Mouse (Mus musculus): ENCODE measurements around the gene Defa36.
"Not testable (repeated sequence)": the region's sequence is repeated elsewhere in the genome, so short reads cannot be mapped to it uniquely, and the experiment has no call there.

Defa36 gene

GRCm38 (mm10) chr8:21427111-21427510 is at the start of gene Defa36:
TSS of gene Defa36 (plus strand) at chr8:21427411.
- not testable (repeated sequence) for DNase-seq (ENCODE audit: inconsistent age in 2 of 2, low spot score in 1 of 2)

- not testable (repeated sequence) for DNase-seq (ENCODE audit: inconsistent age in 2 of 2, low spot score in 1 of 2)
Observed at GRCm38 (mm10) chr8:21378215-21378614, 49.0 kb upstream of the Defa36 start, which contains the start of gene Defa2. TSS of gene Defa2 (plus strand) at chr8:21378515.

DNA sequence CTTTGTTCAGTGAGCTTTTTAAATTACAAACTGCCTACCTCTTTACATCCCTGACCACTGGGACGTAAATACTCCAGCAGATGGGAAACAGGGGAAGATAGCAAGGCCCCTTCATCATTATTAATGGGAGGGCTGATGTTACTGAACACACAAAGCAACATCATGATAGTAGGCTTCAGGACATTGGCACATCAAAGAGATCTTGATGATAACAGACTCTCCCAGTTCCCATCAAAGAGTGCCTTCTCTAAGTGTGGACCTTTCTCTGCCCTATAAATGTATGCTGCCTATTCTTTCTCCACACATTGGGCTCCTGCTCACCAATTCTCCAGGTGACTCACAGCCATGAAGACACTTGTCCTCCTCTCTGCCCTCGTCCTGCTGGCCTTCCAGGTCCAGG is 35.7 kb upstream of the Defa36 start, which contains the start of gene Defa33:
Gene Defa33 (plus strand): TSS at position 301 of the 400 bp plus-strand sequence.
- not testable (repeated sequence) for DNase-seq (ENCODE audit: inconsistent age in 2 of 2, low spot score in 1 of 2)

DNA sequence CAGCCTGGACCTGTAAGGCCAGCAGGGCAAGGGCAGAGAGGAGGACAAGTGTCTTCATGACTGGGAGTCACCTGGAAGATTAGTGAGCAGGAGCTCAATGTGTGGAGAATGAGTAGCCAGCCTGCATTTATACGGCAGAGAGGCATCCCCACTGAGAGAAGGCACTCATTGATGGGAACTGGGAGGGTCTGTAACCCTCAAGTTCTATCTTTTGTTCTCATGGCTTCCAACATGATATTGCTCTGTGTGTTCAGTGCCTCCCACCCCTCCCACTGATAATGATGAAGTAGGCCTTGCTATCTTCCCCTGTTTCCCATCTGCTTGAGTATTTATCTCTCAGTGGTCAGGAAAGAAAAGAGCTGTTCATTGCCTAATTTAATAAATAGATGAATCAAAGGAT is 29.2 kb downstream of the Defa36 start, which contains the start of gene Gm7849:
Gene Gm7849 (minus strand): TSS at position 101 of the 400 bp plus-strand sequence.
- not testable (repeated sequence) for DNase-seq (ENCODE audit: inconsistent age in 2 of 2, low spot score in 1 of 2)
